Mouse (Mus musculus): ENCODE measurements around the gene Apobr.
A peak's percentile ranks its signal among the peaks of the same experiment; 100 is the strongest.

The Apobr gene

DNA sequence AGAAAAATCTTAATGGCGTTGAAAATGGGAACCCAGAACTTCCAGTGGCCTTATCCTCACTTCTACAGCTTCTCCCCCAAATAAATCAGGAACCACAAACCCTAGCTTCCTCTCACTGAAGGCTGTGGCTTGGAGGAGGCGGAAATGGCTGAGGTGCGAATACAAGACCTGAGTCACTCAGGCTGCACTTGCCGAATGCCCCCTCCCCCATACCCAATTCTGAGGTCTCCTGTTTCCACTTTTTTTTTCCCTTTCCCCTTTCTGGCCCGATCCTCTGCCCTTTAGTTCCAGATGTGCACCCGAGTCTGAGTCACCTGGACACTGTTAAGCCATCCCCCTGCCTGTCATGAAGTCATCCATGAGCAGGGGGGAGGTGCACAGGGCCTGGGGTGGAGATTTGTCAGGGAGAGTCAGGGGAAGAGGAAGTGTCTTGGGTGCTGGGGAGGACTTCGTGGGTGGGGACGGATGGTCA is at the start of gene Apobr:
TSS of gene Apobr (plus strand) at position 437 of the 472 bp plus-strand sequence.
- peak; percentile 57 for DNase-seq (ENCODE audit: low read depth)

DNA sequence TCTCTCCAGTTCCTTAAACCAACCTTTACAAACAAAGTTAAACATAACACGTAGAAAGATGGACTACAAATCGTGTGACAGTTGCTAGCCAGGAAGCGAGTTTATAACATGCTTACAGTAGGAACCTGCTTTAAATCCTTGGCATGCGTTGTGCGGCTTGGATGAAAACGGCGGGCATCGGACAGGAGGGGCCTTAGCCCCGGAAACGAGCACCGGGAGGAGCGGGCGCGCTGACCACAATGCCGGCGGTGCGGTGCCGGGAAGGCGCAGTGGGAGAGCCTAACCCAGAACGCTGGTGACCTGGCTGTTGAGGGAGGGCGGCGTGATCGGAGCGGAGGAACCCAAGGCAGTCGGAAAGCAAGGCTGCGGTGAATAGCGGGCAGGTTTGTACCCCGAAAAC is 49.0 kb upstream of the Apobr start:
- DNase-seq (ENCODE audit: low read depth): no peak

DNA sequence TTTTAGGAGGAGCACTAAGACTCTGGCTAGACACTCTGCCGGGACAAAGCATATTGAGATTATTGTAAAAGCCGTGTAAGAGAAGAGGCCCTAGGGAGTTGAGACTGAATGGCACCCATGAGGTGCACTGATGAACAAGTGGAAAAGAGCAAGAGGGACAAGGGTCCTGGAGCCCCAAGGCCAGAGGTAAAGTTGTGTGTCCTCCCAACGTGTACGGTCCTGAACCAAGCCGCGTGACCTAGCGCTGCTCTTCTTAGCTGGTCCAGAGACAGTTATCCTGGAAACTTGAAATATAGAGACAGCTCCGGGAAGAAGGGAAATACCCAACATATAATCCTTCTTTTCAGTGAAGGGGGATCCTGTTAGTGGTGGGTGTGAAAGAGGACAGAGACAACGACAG is 48.3 kb upstream of the Apobr start:
- DNase-seq (ENCODE audit: low read depth): no peak

DNA sequence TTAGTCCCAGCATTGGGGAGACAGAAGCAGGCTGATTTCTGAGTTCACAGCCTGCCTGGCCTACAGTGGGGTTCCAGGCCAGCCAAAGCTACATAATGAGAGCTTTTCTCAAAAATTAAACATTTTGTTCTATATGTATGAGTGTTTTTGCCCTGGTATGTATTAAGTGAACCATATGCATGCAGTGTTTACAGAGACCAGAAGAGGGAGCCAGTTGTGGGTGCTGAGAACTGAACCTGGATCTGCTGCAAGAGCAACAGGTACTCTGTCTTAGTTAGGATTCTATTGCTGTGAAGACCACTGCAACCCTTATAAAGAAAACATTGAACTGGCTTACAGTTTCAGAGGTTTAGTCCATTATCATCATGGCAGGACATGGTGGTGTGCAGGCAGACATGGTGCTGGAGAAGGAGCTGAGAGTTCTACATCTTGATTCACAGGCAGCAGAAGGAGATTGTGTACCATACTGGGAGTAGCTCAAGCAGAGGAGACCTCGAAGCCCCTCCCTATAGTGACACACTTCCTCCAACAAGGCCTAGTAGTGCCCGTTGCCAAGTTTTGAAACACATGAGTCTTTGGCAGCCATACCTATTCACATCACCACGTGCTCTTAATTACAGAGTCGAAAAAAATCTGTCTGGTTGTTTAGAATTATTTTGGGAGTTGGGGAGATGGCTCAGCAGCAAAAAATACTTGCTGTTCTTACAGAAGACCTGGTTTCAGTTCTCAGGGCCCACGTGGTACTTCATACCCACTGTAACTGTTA is 46.7 kb upstream of the Apobr start:
- peak; percentile 84 for DNase-seq (ENCODE audit: low read depth)

DNA sequence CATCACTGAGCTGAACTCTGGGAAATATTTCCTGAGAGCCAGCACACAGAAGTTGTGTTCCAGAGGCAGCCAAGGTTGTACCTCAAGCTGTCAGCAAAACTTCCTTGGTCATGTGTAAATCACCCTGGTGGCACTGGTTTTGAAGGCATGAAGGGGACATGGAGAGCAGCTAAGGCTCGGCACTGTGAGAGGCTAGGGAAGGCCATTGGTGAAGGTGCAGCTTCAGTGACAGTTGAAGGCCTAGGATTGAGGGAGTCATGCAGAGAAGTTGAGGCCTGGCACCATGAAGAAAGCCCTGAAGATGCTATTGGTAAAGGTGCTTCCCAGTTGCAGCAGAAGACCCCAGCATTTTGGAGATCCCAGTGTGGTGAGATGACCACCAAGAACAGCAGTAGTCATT is 43.1 kb upstream of the Apobr start:
- no peak for DNase-seq (ENCODE audit: low read depth)

DNA sequence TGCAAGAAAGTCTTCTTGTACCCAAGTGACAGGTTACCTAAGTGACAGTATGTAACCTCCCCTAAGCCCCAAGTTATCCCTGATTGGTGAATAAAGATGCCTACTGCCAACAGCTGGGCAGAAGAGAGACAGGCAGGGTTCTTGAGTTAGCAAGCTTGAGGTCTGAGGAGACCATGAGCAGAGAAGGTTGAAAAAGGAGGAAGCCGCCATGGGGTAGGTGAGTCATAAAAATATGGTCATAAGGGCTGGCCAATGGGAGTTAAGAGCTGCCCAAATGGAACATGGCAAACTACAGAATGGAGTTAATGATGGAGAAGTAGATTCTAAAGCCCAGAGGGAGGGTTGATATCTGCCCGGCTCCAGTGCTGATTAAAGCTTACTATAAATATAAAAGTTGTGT is 39.1 kb upstream of the Apobr start:
- DNase-seq (ENCODE audit: low read depth): no peak

DNA sequence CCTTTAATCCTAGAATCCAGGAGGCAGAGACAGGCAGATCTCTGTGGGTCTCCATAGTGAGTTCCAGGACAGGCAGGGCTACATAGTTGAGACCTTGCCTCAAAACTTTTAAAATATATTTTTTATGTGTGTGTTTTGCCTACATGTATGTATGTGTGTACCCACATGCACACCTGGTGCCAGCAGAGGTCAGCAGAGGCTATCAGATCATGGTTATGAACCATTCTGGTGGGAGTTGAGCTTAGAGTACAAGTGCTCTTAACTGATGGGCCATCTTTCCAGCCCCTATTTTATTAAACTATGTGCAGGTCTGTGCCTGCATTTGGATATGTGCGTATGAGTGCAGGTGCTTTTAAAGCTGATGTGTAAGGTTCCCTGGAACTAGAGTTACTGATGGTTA is 29.9 kb upstream of the Apobr start:
- DNase-seq (ENCODE audit: low read depth): peak; percentile 18

DNA sequence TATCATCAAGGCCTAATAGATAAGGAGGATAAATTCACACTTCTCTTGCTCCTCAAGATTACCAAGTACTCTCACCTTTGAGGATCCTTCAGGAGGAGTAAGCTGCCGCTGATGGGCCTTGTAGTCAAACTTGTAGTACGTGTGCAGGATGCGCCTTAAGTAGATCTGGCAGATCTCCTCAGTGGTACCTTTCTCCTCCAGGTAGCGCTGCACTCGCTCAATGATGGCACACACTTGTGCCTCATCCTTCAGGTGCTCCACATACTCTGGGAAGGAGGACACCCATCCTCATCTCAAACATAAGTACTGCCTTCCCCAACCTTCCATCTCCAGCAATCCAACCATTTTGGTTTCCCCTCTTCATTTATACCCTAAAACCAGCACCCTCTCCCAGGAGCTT is 28.1 kb upstream of the Apobr start:
- DNase-seq (ENCODE audit: low read depth): no peak

DNA sequence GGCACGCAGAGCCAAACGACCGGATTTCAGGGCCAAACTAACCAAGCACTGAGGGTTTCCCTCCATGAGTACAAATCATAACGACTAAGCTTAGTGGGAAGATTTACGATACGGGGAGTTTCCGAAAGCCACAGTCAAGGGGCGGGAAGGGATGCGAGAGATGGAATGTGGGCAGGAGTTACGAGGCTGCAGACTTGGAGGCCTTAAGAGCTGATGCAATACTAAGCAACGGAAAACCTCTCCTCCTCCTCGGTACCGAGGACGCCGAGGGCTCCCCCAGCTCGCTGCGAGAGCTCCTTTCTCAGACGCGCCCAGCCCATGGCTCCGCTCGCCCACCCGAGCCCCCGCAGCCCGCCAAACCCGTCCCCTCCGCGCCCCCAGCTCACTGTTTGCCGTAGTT is 19.0 kb upstream of the Apobr start:
- DNase-seq (ENCODE audit: low read depth): peak; percentile 80

DNA sequence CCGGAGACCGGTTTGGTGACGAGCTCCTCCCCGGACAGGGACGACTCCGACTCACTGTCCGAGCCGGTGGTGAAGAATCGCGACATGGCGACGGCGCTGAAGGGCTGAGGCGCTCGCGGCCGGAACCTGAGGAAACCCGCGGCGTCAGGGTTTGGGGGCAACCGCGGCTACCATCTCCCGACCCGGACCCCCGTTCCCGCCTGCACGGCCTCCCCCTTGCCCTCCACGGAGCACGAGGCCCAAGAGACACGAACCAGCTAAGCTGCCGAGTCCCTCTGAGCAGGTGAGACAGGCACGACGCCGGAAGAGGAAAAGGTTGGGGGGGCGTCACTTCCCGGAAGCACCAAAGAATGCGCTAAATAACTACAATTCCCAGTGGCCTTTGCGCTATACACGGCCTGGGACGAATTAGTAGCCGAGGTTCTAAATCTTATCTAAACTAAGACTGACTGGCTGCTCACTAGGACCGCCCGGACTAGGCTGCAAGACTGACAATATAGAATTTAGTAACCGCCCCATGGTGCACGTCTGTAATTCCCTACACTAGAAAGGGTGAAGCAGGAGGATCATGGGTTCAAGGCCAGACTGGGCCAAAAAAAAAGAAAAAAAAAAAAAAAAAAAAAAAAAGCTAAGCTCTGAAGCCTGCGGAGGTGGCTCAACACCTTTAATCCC is 18.5 kb upstream of the Apobr start, which contains the start of gene Eif3c:
TSS of gene Eif3c (minus strand) at position 318 of the 672 bp plus-strand sequence.
- peak; percentile 92 for DNase-seq (ENCODE audit: low read depth)

DNA sequence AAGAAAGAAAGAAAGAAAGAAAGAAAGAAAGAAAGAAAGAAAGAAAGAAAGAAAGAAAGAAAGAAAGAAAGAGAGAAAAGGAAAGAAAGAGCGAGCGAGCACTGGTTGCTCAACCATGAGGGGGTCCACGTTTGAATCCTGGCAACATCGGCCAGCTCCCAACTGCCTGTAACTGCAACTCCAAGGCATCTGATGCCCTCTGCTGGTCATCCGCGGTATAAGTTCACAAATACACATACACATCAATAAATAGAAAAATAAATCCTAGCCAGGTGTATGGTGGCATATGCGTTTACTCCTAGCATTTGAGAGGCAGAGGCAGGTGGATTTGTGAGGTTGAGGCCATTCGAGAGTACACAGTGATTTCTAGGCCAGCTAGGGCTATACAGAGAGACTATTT is 7.8 kb upstream of the Apobr start:
- peak; percentile 78 for DNase-seq (ENCODE audit: low read depth)

DNA sequence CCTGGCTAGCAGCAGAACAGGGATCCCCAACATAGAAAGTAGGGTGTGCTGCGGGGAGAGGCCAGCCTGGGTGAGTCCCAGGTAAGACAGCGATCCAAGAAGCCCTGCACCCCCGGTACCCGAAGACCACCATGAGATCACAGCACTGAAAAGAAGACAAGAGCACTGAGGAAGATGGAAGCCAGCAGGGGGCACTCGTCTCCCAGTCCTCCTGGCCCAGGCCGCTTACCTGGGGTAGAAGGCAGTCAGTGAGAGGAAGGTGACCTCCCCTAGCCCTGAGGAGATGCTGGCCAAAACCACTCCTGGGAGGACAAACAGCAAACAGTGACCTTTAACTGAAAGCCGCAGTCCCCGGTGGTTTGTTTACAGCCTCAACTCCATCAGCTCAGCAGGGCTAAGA is 5.6 kb upstream of the Apobr start:
- DNase-seq (ENCODE audit: low read depth): peak; percentile 72

DNA sequence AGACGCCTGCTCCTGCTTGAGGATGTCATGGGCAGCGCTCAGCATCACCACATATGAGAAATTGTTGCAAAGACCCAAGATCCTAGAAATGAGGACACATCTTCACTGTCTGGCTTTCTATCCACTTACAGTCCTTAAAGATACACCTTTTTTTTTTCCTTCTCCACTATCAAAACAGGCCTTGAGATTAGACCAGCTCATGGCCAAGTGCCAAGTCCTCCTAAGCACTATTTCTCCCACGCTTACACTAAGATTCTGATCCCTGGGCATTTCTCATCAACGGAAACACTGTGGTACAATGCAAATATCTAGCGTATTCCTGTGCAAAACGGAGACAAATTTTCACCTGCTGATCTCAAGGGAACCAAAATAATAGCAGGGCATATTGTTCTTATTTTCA is 3.1 kb upstream of the Apobr start:
- no peak for DNase-seq (ENCODE audit: low read depth)

DNA sequence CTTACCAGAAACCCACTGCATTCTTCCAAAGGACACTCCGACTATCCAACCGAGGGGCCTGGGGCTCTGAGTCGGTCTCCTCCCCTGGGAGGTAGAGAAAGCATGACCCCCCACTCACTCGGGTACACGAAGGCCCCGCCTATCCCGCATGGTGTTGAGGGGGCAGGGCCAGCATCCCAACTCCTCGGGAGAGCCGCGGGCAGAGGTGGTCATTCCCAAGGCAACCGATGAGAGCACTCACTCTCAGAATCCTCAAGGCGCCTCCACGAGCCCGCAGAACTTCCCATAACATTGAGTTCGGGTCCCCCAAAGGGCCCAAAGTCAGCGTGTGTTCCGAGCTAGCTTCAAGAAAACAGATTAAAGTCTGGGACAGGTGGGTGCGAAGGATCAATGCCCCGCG is 2.0 kb upstream of the Apobr start:
- no peak for DNase-seq (ENCODE audit: low read depth)

DNA sequence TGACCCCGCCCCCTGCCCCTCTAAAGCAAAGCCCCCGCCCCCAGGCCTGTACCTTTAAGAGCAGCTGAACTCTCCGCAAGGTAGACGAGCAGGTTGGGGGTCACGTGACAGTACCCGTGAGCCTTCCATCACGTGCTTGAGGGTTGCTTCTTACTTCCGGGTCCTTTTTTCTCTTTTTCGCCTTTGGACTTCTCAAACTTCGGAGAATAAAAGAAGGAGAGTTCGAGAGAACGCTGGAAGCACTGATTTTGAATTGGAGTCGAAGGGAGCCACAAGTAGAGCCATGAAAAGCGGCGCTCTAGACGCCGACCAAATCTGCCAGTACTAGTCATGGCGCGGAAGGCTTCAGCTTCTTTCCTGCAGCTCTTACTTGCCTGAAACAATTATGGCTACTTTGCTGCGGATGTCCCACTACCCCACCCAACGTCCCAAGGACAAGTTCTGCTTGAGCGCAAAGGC is 1.5 kb upstream of the Apobr start:
- DNase-seq (ENCODE audit: low read depth): peak; percentile 76

DNA sequence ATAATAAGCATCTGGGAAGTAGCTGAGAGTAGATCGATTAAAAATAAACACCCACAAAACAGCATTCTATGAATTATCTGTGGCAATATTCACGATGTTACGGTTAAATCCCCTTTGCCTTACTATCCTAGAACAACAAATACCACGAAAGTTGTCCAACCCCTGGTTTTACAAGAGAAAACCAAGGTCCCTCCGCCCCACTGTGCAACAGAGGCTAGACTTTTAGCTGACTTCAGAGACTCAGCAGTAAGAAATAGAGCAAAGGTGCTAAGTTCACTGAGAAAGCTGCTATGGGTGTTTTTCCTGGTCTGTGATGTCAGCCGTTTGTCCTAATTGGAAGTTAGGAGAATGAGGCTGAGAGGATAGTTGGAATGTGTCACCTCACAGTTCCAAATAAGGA is 981 bp upstream of the Apobr start:
- DNase-seq (ENCODE audit: low read depth): no peak

DNA sequence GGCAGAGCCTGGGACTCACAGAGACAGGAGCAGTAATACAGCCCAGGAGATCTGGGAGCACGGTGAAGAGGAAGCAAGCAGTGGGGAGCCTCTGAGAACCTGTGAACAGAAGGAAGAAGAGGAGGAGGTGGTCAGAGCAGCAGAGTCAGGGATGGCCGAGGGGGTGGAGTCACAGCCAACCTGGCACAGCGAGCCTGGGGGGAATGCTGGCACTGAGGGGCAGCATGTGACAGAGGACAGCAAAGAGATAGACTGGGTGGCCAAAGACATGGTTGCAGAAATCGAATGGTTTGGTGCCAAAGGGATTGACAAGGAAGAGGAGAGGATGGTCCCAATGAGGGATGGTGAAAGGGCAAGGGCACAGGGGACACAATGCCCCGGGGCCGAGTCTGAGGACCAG is 975 bp downstream of the Apobr start, which contains the start of gene Cln3:
TSS of gene Cln3 (minus strand) at position 101 of the 400 bp plus-strand sequence.
- no peak for DNase-seq (ENCODE audit: low read depth)

DNA sequence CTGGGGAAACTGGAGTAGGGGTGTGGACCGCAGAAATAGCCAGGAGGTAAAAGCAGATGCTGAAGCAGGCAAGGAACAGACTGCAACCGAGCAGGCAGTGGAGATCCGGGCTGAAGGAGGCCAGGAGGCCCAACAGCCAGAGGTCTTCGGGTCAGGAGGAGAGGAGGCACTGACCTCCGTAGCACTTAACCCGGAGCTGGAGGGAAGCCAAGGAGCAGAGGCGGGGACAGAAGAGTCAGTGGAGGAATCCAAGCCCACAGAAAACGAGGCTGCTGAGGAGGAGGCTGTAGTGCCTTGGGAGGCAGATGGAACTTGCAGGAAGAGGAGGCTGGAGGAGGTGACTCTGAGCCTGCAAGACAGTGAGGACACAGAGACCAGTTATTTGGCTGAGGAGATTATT is 2.1 kb downstream of the Apobr start:
- peak; percentile 22 for DNase-seq (ENCODE audit: low read depth)

DNA sequence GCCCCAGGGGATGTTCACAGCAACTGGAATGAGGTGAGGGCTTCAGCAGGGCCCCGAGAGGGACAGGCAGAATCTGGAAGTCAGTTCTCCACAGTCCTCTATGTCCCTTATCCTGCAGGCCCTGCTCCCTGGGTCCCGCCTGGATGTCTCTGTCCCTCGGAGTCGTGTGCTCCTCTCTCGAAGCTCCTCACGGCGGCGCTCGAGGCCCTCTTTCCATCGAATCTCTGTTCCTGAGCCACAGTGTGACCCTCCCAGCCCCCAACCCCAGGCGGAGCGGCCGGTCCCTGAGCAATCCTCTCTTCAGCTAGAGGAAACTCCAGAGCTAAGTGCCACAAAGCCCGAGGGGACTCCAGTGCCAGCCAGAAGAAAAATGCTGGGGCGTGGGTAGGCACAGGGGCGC is 3.0 kb downstream of the Apobr start:
- DNase-seq (ENCODE audit: low read depth): peak; percentile 28

DNA sequence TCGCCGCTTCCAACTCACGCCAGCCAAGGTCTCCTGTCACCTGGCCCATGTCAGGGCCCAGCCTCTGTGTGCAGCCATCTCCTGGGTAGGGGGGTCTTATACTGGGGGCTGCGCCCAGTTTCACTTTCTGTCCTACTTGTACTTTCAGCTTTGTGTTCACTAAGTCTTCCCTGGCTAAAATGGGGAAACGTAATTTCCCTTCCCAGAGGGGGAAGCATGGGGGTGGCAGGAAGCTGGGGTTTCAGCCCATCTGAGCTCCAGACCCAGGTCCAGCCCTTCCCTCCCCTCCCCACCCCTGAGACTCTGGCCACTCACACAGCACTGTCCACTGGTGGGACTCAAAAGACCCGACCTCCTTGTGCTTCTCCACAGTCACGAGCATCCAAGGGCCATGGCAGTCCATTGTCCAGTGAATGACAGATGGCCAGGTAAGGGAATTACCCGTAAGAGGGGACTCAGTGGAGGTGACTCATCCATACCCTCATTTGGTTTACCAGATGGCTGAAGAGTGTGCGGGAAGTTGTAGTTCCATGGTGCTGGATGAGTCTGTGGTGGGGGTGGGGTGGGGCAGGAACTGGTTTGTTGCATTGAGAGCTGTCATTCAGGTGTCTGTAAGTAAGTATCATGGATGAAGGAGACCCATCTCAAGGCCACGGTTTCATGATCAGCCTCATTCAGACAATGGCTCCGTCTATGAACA is 10.3 kb downstream of the Apobr start, which contains the start of gene Il27:
TSS of gene Il27 (minus strand) at position 80 of the 700 bp plus-strand sequence.
- no peak for DNase-seq (ENCODE audit: low read depth)

DNA sequence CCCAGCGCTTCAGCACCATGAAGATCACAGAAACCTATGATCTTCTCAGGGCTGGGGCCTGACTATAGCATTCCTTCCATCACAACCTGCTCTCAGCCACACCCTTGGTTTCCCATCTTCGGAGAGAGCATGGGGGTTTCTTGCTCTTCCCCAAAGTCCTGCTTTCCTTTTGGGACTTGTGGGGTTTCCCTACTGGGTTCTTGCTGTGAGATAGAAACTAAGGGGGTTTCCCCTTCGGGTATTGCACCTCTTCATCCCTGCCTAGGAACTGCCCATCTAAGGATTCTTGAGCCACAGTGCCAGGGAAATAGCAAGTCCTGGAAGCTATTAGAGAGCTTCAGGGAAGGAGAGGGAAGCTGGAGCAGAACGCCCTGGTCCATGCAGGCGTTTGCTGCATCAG is 11.1 kb downstream of the Apobr start:
- no peak for DNase-seq (ENCODE audit: low read depth)

DNA sequence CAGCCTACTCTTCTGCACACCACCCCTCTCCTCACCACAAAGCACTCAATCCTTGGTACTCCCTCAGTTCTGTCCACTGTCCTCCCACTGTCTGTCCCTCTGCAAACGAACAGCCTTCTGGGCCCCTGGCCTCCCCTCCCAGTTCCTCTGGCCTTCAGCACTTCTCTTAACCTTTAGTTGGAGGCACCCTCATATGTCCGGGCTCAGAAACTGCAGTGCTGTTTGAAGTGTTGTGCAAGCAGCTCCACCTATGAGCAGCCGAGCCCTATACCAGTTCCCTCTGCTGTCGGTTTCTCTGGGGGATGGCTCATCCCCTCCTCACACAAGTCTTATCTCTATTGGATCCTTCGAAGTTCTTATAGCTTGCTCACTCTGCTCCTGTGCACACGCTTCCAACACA is 11.7 kb downstream of the Apobr start:
- no peak for DNase-seq (ENCODE audit: low read depth)

DNA sequence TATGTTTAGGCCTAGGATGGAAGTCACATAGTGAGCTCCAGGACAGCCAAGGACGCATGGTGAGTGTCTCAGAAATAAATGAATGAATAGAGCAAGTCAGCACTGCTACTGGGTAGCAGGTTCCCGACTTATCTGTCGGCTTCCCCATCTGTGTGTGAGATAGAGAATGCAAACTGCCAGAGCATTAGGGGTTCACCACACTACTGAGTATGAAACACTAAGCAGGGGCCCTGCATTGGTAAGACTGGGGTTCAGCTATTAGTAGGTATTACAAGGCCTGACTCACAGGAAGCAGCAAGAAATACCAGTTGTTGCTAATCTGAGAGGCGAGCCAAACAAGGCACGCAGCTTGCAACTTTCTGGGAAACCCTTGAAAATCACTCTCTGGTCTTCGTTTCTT is 14.2 kb downstream of the Apobr start:
- peak; percentile 66 for DNase-seq (ENCODE audit: low read depth)

Measured in NIH3T3 (cell line).